Mouse (Mus musculus) lung, adult 2 months (tissue): Measurements from ENCODE around the gene Atg2a.

ENCODE experiments used
- CTCF ChIP-seq: fragments of 200-500 bp; IDR thresholded peaks from 2 replicates; pipeline ENCODE4 v1.5.1; 2011; ENCODE audit warnings: mild to moderate bottlenecking, low read length, control low read depth; ENCODE audit not compliant: insufficient read depth
- POLR2A ChIP-seq: fragments of 200-500 bp; IDR thresholded peaks from 2 replicates; pipeline ENCODE4 v1.6.1; 2011; ENCODE audit warnings: low read depth, mild to moderate bottlenecking, control low read depth, low read length, borderline replicate concordance; ENCODE audit errors: extremely low read depth

DNA sequence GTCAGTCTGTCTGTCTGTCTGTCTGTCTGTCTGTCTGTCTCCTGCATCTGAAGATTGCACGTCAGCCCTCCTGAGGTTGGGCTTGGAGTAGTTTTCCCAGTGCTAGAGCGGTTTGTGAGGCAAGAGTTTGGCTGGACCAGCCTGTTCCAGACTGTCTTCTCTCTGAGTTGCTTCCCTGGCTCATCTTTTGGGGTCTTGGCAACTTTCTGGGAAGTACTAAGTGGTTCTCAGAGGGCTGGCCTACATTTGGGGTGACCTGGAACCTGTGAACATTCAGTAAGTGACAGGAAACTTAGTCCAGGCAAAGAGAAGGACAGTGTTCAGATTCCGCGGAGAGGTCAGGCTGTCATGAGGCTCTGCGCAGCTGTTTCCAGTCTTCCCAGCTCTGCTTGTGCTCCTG lies 50.8 kb downstream of the Atg2a start:
- TF ChIP-seq POLR2A, result no peak
- no peak for TF ChIP-seq CTCF
